Mouse (Mus musculus): Measurements from ENCODE around the gene Lbhd1.

GRCm38 (mm10) chr19:8850402-8850901 lies 33.1 kb upstream of the Lbhd1 start, which contains the start of gene Lrrn4cl:
- TF ChIP-seq CTCF (IDR thresholded peaks at IDR 0.05; ENCODE audit: low read depth): no peak
- no peak for TF ChIP-seq EP300 (IDR thresholded peaks at IDR 0.05; ENCODE audit: low read depth)

All from liver, postnatal 0 days (tissue).